Mouse (Mus musculus) heart, embryonic 11.5 days (tissue): Measurements from ENCODE around the gene Sept1. TPM values are rescaled to one million over a fixed set of nuclear protein-coding genes. Genes with fewer than 3 reads are reported as not detected.

Source experiments
- ATAC-seq: fragments of 200-750 bp; cut with Nextera tagmentation; replicated peaks from 2 replicates; pipeline ENCODE4 v1.8.0; 2017; ENCODE audit warnings: moderate library complexity; ENCODE audit not compliant: insufficient number of reproducible peaks, low FRiP score, low TSS enrichment
- H3K27ac ChIP-seq: fragments of 300-500 bp; sonication (generic); 2 replicates; pipeline ENCODE4 v1.5.1; 2014; ENCODE audit warnings: mild to moderate bottlenecking, low read depth, low read length
- H3K27me3 ChIP-seq: fragments of 300-500 bp; sonication (generic); 2 replicates; pipeline ENCODE4 v1.6.1; 2014; ENCODE audit warnings: mild to moderate bottlenecking, low read length, mixed read lengths; ENCODE audit not compliant: control insufficient read depth, insufficient read depth
- H3K36me3 ChIP-seq: fragments of 300-500 bp; sonication (generic); 2 replicates; pipeline ENCODE4 v1.6.1; 2014; ENCODE audit warnings: mild to moderate bottlenecking, low read length, moderate library complexity, mixed read lengths; ENCODE audit not compliant: control insufficient read depth, insufficient read depth
- H3K4me1 ChIP-seq: fragments of 300-500 bp; sonication (generic); 2 replicates; pipeline ENCODE4 v1.6.1; 2014; ENCODE audit warnings: low read length; ENCODE audit not compliant: control insufficient read depth, insufficient read depth
- H3K4me2 ChIP-seq: fragments of 300-500 bp; sonication (generic); 2 replicates; pipeline ENCODE4 v1.6.1; 2014; ENCODE audit warnings: mild to moderate bottlenecking, moderate library complexity
- H3K4me3 ChIP-seq: fragments of 300-500 bp; sonication (generic); 2 replicates; pipeline ENCODE4 v1.5.1; 2014; ENCODE audit warnings: low read depth, low read length
- H3K9ac ChIP-seq: fragments of 300-500 bp; sonication (generic); 2 replicates; pipeline ENCODE4 v1.6.1; 2014; ENCODE audit warnings: mild to moderate bottlenecking, low read depth, low read length, moderate library complexity
- H3K9me3 ChIP-seq: fragments of 300-500 bp; sonication (generic); replicated peaks from 2 replicates; pipeline ENCODE4 v1.6.1; 2016; ENCODE audit warnings: low read length; ENCODE audit not compliant: control insufficient read depth
- WGBS: fragments of 180-500 bp; shearing (Covaris S2); extraction: QIAGEN DNeasy Blood & Tissue Kit; methylation state at CpG from one replicate; pipeline ENCODE4 v1.1.7; 2014; ENCODE audit not compliant: insufficient replicate concordance; 5-methylcytosine and 5-hydroxymethylcytosine counted together
- polyA plus RNA-seq: library from polyadenylated mRNA; unstranded; fragments of >200 nt; fragmentation: Nextera tagmentation; extraction: Ambion mirVana; gene quantifications from 2 replicates; pipeline ENCODE4 v1.2.1, GENCODE M21; 2014

The Sept1 gene
- polyA plus RNA-seq, result 19.8 and 23.1 TPM in 2 replicates

GRCm38 (mm10) chr7:127232622-127233367, at the start of gene Sept1, which contains the start of gene Zfp553:
Sept1 (minus strand) TSS chr7:127233130.
Zfp553 (plus strand) TSS chr7:127233061.
- H3K4me3 ChIP-seq, result peak within 1 kb of the TSS; percentile 98
- peaks cover 24% of the 10 kb centered on the region for H3K36me3 ChIP-seq
- H3K9me3 ChIP-seq, result no peaks in the 10 kb centered on the region
- H3K4me2 ChIP-seq, result peak within 1 kb of the TSS; percentile 85
- peak; percentile 86 for ATAC-seq
- H3K9ac ChIP-seq, result peak within 1 kb of the TSS; percentile 98
- peaks cover 16% of the 10 kb centered on the region for H3K4me1 ChIP-seq
- H3K27ac ChIP-seq, result peak within 1 kb of the TSS; percentile 99
- H3K27me3 ChIP-seq, result no peaks in the 10 kb centered on the region
- WGBS, result under 1% methylated on average over 63 of the region's 64 CpGs

- no peak for ATAC-seq
- Histone ChIP-seq H3K4me2 (no peak overlapping the region), H3K27ac (no peak overlapping the region), H3K36me3 (no peaks in the 10 kb centered on the region), H3K4me1 (no peaks in the 10 kb centered on the region; the same call in 1 of the 2 replicates), H3K27me3 (no peaks in the 10 kb centered on the region), H3K9me3 (no peaks in the 10 kb centered on the region), H3K9ac (no peak overlapping the region), H3K4me3 (no peak overlapping the region)
- WGBS, result 76% methylated on average over 2 of the region's 2 CpGs
Measured at GRCm38 (mm10) chr7:127282190-127282589, 49.3 kb upstream of the Sept1 start.

GRCm38 (mm10) chr7:127281114-127281513, 48.2 kb upstream of the Sept1 start:
- no peak for ATAC-seq
- H3K27ac ChIP-seq, result no peak overlapping the region
- no peaks in the 10 kb centered on the region for H3K9me3 ChIP-seq
- H3K4me3 ChIP-seq, result no peak overlapping the region
- 54% methylated on average over 4 of the region's 4 CpGs for WGBS
- no peak overlapping the region for H3K4me2 ChIP-seq
- H3K4me1 ChIP-seq, result no peaks in the 10 kb centered on the region; the same call in 1 of the 2 replicates
- H3K36me3 ChIP-seq, result no peaks in the 10 kb centered on the region
- H3K27me3 ChIP-seq, result no peaks in the 10 kb centered on the region
- no peak overlapping the region for H3K9ac ChIP-seq

DNA sequence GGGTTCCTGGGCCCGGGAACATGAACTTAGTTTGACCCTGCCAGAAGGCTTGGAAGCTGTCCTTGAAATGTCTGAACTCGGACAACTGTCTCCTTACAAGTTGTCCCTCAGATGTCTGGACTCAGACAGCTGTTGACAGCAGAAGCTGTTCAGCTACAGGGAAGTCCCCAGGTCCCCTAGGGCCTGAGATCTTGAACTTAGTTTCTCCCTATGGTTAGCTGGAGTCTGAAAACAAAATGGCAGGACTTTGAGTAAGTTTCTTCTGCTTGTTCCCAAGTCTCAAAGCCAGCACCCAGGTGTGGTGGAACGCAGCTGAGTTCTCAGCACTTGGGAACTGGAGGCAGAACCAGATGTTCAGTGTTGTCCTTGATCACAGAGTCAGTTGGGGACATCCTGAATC, 47.2 kb upstream of the Sept1 start:
- Histone ChIP-seq H3K9ac (no peak overlapping the region), H3K9me3 (no peaks in the 10 kb centered on the region), H3K4me3 (no peak overlapping the region), H3K4me1 (no peaks in the 10 kb centered on the region; the same call in 1 of the 2 replicates), H3K27me3 (no peaks in the 10 kb centered on the region), H3K4me2 (no peak overlapping the region), H3K36me3 (no peaks in the 10 kb centered on the region), H3K27ac (no peak overlapping the region)
- no peak for ATAC-seq
- 43% methylated on average over 3 of the region's 3 CpGs for WGBS

GRCm38 (mm10) chr7:127278311-127278710, 45.4 kb upstream of the Sept1 start:
- Histone ChIP-seq H3K27ac (no peak overlapping the region), H3K36me3 (no peaks in the 10 kb centered on the region), H3K4me1 (no peaks in the 10 kb centered on the region; the same call in none of the 2 replicates), H3K27me3 (no peaks in the 10 kb centered on the region), H3K9ac (no peak overlapping the region), H3K4me3 (no peak overlapping the region), H3K9me3 (no peaks in the 10 kb centered on the region), H3K4me2 (no peak overlapping the region)
- WGBS, result 25% methylated on average over 8 of the region's 8 CpGs
- ATAC-seq, result no peak

- Histone ChIP-seq H3K4me2 (no peak overlapping the region), H3K9ac (no peak overlapping the region), H3K27ac (no peak overlapping the region), H3K4me3 (no peak overlapping the region), H3K9me3 (no peaks in the 10 kb centered on the region), H3K4me1 (peaks cover 11% of the 10 kb centered on the region), H3K36me3 (peaks cover 4% of the 10 kb centered on the region; the same call in 1 of the 2 replicates), H3K27me3 (no peaks in the 10 kb centered on the region)
- no peak for ATAC-seq
- 72% methylated on average over 5 of the region's 5 CpGs for WGBS
Measured at GRCm38 (mm10) chr7:127276519-127276961, 43.6 kb upstream of the Sept1 start.

DNA sequence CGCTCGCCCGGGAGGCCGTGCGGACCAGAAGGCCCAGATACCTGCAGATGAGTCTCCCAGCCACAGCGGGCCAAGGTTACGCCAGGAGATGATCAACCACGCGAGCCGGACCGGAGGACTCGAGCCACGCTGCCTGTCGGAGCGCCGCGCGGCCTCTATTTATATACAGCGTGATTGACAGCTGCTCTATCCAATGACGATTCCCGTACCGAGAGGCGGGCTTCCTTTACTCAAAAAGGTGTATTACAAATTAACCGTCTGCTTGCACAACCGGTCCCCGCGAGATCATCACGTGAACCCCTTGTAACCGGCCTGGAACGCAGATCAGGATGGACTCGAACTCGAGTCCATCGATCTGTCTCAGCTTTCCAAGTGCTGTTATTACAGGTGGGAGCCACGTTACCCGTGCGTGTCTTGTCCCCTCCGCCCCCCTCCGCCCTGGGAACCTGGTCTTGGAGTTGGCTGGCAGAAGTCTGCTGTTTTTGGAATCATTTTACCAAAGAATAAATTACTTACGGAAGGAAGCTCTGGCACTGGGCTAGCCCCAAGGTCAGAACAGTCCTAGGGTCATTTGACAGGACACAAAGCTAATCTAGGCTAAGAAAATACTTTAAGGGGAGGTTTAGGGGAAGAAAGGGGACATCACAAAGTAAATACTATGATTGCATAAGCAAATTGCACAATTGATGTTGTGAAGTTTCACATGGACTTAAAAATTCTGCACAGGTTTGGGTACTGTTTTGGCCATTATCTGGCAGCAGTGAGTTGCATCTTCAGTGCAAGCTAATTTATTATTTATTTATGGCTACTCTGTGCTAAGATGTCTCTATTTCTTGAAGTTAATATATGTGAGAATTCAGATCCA, 41.2 kb upstream of the Sept1 start, which contains the start of gene Sephs2:
Gene Sephs2, minus strand, starts transcription at position 131 of the 865 bp plus-strand sequence.
- peak within 1 kb of the TSS; percentile 92 for H3K9ac ChIP-seq
- peaks cover 11% of the 10 kb centered on the region for H3K4me1 ChIP-seq
- H3K4me2 ChIP-seq, result peak within 1 kb of the TSS; percentile 72
- H3K9me3 ChIP-seq, result no peaks in the 10 kb centered on the region
- peaks cover 7% of the 10 kb centered on the region for H3K36me3 ChIP-seq
- WGBS, result 3% methylated on average over 39 of the region's 39 CpGs
- H3K4me3 ChIP-seq, result peak within 1 kb of the TSS; percentile 81
- peak; percentile 90 for ATAC-seq
- no peaks in the 10 kb centered on the region for H3K27me3 ChIP-seq
- H3K27ac ChIP-seq, result peak within 1 kb of the TSS; percentile 79

- peak overlapping the region; percentile 79 for H3K27ac ChIP-seq
- peak; percentile 44 for ATAC-seq
- 12% methylated on average over 50 of the region's 50 CpGs for WGBS
Measured at GRCm38 (mm10) chr7:127273118-127273923, 40.4 kb upstream of the Sept1 start.

More at GRCm38 (mm10) chr7:127273118-127273923, 40.4 kb upstream of the Sept1 start:
- Histone ChIP-seq H3K36me3 (peaks cover 7% of the 10 kb centered on the region), H3K9me3 (no peaks in the 10 kb centered on the region; the same call in 1 of the 2 replicates), H3K4me1 (peaks cover 11% of the 10 kb centered on the region), H3K9ac (peak overlapping the region; percentile 92), H3K4me2 (peak overlapping the region; percentile 72), H3K4me3 (peak overlapping the region; percentile 81), H3K27me3 (no peaks in the 10 kb centered on the region)
